Mouse (Mus musculus): ENCODE data around the gene Enoph1. TPM values are rescaled to one million over a fixed set of nuclear protein-coding genes. Genes with fewer than 3 reads are reported as not detected.

Enoph1 gene
- polyA plus RNA-seq, 1 experiment from 2014 or later, result 48.2 TPM

GRCm38 (mm10) chr5:100074571-100074970 lies 34.8 kb downstream of the Enoph1 start:
- H3K4me3 ChIP-seq (replicated peaks), result no peak overlapping the region
- H3K4me1 ChIP-seq (replicated peaks), result peaks cover 15% of the 10 kb centered on the region
- H3K27me3 ChIP-seq, result no peaks in the 10 kb centered on the region
- no peak overlapping the region for H3K4me2 ChIP-seq
- H3K9me3 ChIP-seq, result no peaks in the 10 kb centered on the region
- ATAC-seq (ENCODE audit: insufficient number of reproducible peaks, insufficient read depth, low FRiP score, low TSS enrichment, low read depth), result no peak
- no peak overlapping the region for H3K27ac ChIP-seq
- H3K9ac ChIP-seq (replicated peaks), result no peak overlapping the region
- peaks cover 30% of the 10 kb centered on the region for H3K36me3 ChIP-seq
- WGBS, result 51% methylated on average over 4 of the region's 4 CpGs

GRCm38 (mm10) chr5:100079040-100079930 lies 39.5 kb downstream of the Enoph1 start:
- 0 out of 2 replicates have a peak overlapping the region, but pooled peaks have one; percentile 29 for H3K27ac ChIP-seq
- no peaks in the 10 kb centered on the region for H3K36me3 ChIP-seq
- no peaks in the 10 kb centered on the region for H3K9me3 ChIP-seq
- peak; percentile 38; the same call in 1 of the 2 replicates for ATAC-seq (ENCODE audit: insufficient number of reproducible peaks, insufficient read depth, low FRiP score, low TSS enrichment, low read depth)
- H3K27me3 ChIP-seq, result no peaks in the 10 kb centered on the region
- H3K9ac ChIP-seq (replicated peaks), result peak overlapping the region; percentile 53
- peak overlapping the region; percentile 40 for H3K4me3 ChIP-seq (replicated peaks)
- peaks cover 26% of the 10 kb centered on the region for H3K4me1 ChIP-seq (replicated peaks)
- WGBS, result 30% methylated on average over 36 of the region's 36 CpGs
- peak overlapping the region; percentile 60 for H3K4me2 ChIP-seq

GRCm38 (mm10) chr5:100079931-100080275 lies 40.1 kb downstream of the Enoph1 start:
- no peak for ATAC-seq (ENCODE audit: insufficient number of reproducible peaks, insufficient read depth, low FRiP score, low TSS enrichment, low read depth)
- no peak overlapping the region for H3K27ac ChIP-seq
- H3K4me2 ChIP-seq, result peak overlapping the region; percentile 60
- no peaks in the 10 kb centered on the region for H3K9me3 ChIP-seq
- no peak overlapping the region for H3K4me3 ChIP-seq (replicated peaks)
- no peak overlapping the region for H3K9ac ChIP-seq (replicated peaks)
- H3K36me3 ChIP-seq, result no peaks in the 10 kb centered on the region
- WGBS, result 89% methylated on average over 8 of the region's 8 CpGs
- peaks cover 28% of the 10 kb centered on the region for H3K4me1 ChIP-seq (replicated peaks)
- no peaks in the 10 kb centered on the region for H3K27me3 ChIP-seq

- Histone ChIP-seq H3K27me3 (no peaks in the 10 kb centered on the region), H3K27ac (no peak overlapping the region), H3K4me2 (no peak overlapping the region), H3K36me3 (no peaks in the 10 kb centered on the region), H3K4me3 (replicated peaks) (no peak overlapping the region), H3K4me1 (replicated peaks) (peaks cover 39% of the 10 kb centered on the region), H3K9ac (replicated peaks) (no peak overlapping the region), H3K9me3 (no peaks in the 10 kb centered on the region)
- 79% methylated on average over 4 of the region's 4 CpGs for WGBS
- ATAC-seq (ENCODE audit: insufficient number of reproducible peaks, insufficient read depth, low FRiP score, low TSS enrichment, low read depth), result no peak
Measured at GRCm38 (mm10) chr5:100082006-100082405, 42.2 kb downstream of the Enoph1 start.

- H3K4me1 ChIP-seq (replicated peaks), result peaks cover 29% of the 10 kb centered on the region
- H3K9me3 ChIP-seq, result no peaks in the 10 kb centered on the region
- no peaks in the 10 kb centered on the region for H3K27me3 ChIP-seq
- H3K9ac ChIP-seq (replicated peaks), result no peak overlapping the region
- no peak overlapping the region for H3K4me2 ChIP-seq
- WGBS, result 55% methylated on average over 12 of the region's 12 CpGs
- H3K27ac ChIP-seq, result peak overlapping the region; percentile 24
- no peak overlapping the region for H3K4me3 ChIP-seq (replicated peaks)
- no peak for ATAC-seq (ENCODE audit: insufficient number of reproducible peaks, insufficient read depth, low FRiP score, low TSS enrichment, low read depth)
- H3K36me3 ChIP-seq, result no peaks in the 10 kb centered on the region
Measured at GRCm38 (mm10) chr5:100083953-100084562, 44.3 kb downstream of the Enoph1 start.

GRCm38 (mm10) chr5:100085097-100085496 lies 45.3 kb downstream of the Enoph1 start:
- H3K9me3 ChIP-seq, result no peaks in the 10 kb centered on the region
- H3K4me3 ChIP-seq (replicated peaks), result no peak overlapping the region
- peaks cover 21% of the 10 kb centered on the region for H3K4me1 ChIP-seq (replicated peaks)
- no peaks in the 10 kb centered on the region for H3K27me3 ChIP-seq
- H3K27ac ChIP-seq, result 0 out of 2 replicates have a peak overlapping the region, but pooled peaks have one; percentile 4
- no peak overlapping the region for H3K4me2 ChIP-seq
- ATAC-seq (ENCODE audit: insufficient number of reproducible peaks, insufficient read depth, low FRiP score, low TSS enrichment, low read depth), result no peak
- WGBS, result 62% methylated on average over 8 of the region's 8 CpGs
- H3K36me3 ChIP-seq, result no peaks in the 10 kb centered on the region
- H3K9ac ChIP-seq (replicated peaks), result no peak overlapping the region

- 21% methylated on average over 12 of the region's 12 CpGs for WGBS
- H3K36me3 ChIP-seq, result no peaks in the 10 kb centered on the region
- no peaks in the 10 kb centered on the region for H3K27me3 ChIP-seq
- H3K9me3 ChIP-seq, result peaks cover 5% of the 10 kb centered on the region; the same call in 1 of the 2 replicates
- H3K9ac ChIP-seq (replicated peaks), result no peak overlapping the region
- ATAC-seq (ENCODE audit: insufficient number of reproducible peaks, insufficient read depth, low FRiP score, low TSS enrichment, low read depth), result no peak
- H3K27ac ChIP-seq, result no peak overlapping the region
- no peak overlapping the region for H3K4me3 ChIP-seq (replicated peaks)
- H3K4me1 ChIP-seq (replicated peaks), result peaks cover 18% of the 10 kb centered on the region
- H3K4me2 ChIP-seq, result peak overlapping the region; percentile 57
Measured at GRCm38 (mm10) chr5:100090515-100091262, 50.9 kb downstream of the Enoph1 start.

GRCm38 (mm10) chr5:100091263-100091594 lies 51.4 kb downstream of the Enoph1 start:
- H3K27me3 ChIP-seq, result no peaks in the 10 kb centered on the region
- peak overlapping the region; percentile 22 for H3K4me3 ChIP-seq (replicated peaks)
- ATAC-seq (ENCODE audit: insufficient number of reproducible peaks, insufficient read depth, low FRiP score, low TSS enrichment, low read depth), result no peak
- H3K9me3 ChIP-seq, result peaks cover 5% of the 10 kb centered on the region; the same call in 1 of the 2 replicates
- peak overlapping the region; percentile 44; the same call in 1 of the 2 replicates for H3K9ac ChIP-seq (replicated peaks)
- H3K4me2 ChIP-seq, result peak overlapping the region; percentile 57
- H3K36me3 ChIP-seq, result no peaks in the 10 kb centered on the region
- peak overlapping the region; percentile 75 for H3K27ac ChIP-seq
- H3K4me1 ChIP-seq (replicated peaks), result peaks cover 15% of the 10 kb centered on the region
- 30% methylated on average over 10 of the region's 10 CpGs for WGBS

- Histone ChIP-seq H3K4me1 (replicated peaks) (peaks cover 15% of the 10 kb centered on the region), H3K27me3 (no peaks in the 10 kb centered on the region), H3K9me3 (peaks cover 5% of the 10 kb centered on the region; the same call in 1 of the 2 replicates), H3K4me3 (replicated peaks) (peak overlapping the region; percentile 22), H3K4me2 (peak overlapping the region; percentile 57), H3K9ac (replicated peaks) (peak overlapping the region; percentile 44; the same call in 1 of the 2 replicates), H3K27ac (peak overlapping the region; percentile 75), H3K36me3 (no peaks in the 10 kb centered on the region)
- WGBS, result 5% methylated on average over 17 of the region's 17 CpGs
- peak; percentile 71; the same call in 1 of the 2 replicates for ATAC-seq (ENCODE audit: insufficient number of reproducible peaks, insufficient read depth, low FRiP score, low TSS enrichment, low read depth)
Measured at GRCm38 (mm10) chr5:100091602-100092001, 51.8 kb downstream of the Enoph1 start.

- no peak overlapping the region for H3K4me2 ChIP-seq
- 0 out of 2 replicates have a peak, but pooled peaks cover under 1% of the 10 kb centered on the region for H3K4me1 ChIP-seq (replicated peaks)
- no peak overlapping the region for H3K4me3 ChIP-seq (replicated peaks)
- WGBS, result 67% methylated on average over 5 of the region's 5 CpGs
- H3K9me3 ChIP-seq, result peaks cover 5% of the 10 kb centered on the region; the same call in 1 of the 2 replicates
- no peak for ATAC-seq (ENCODE audit: insufficient number of reproducible peaks, insufficient read depth, low FRiP score, low TSS enrichment, low read depth)
- no peak overlapping the region for H3K27ac ChIP-seq
- H3K36me3 ChIP-seq, result no peaks in the 10 kb centered on the region
- no peaks in the 10 kb centered on the region for H3K27me3 ChIP-seq
- no peak overlapping the region for H3K9ac ChIP-seq (replicated peaks)
Measured at GRCm38 (mm10) chr5:100096955-100097354, 57.2 kb downstream of the Enoph1 start.

- Histone ChIP-seq H3K4me1 (replicated peaks) (no peaks in the 10 kb centered on the region), H3K27ac (no peak overlapping the region), H3K9me3 (peaks cover 5% of the 10 kb centered on the region; the same call in 1 of the 2 replicates), H3K36me3 (no peaks in the 10 kb centered on the region), H3K4me2 (no peak overlapping the region), H3K9ac (replicated peaks) (no peak overlapping the region), H3K4me3 (replicated peaks) (no peak overlapping the region), H3K27me3 (no peaks in the 10 kb centered on the region)
- ATAC-seq (ENCODE audit: insufficient number of reproducible peaks, insufficient read depth, low FRiP score, low TSS enrichment, low read depth), result no peak
- WGBS, result 96% methylated on average over 4 of the region's 4 CpGs
Measured at GRCm38 (mm10) chr5:100097967-100098366, 58.2 kb downstream of the Enoph1 start.
